Mouse (Mus musculus) testis, postnatal 14 days (tissue): ENCODE data around the gene Ncapg2.

Source experiments
- DNase-seq: peaks from one replicate; pipeline ENCODE4 v3.0.0; 2021; ENCODE audit warnings: low spot score

Ncapg2 gene

GRCm38 (mm10) chr12:116442184-116442583, 37.0 kb downstream of the Ncapg2 start:
- no peak for DNase-seq

GRCm38 (mm10) chr12:116449536-116449935, 44.3 kb downstream of the Ncapg2 start:
- no peak for DNase-seq

- DNase-seq: no peak
Observed at GRCm38 (mm10) chr12:116460379-116461065, 55.3 kb downstream of the Ncapg2 start.

- no peak for DNase-seq
Observed at GRCm38 (mm10) chr12:116467030-116467429, 61.8 kb downstream of the Ncapg2 start.

- DNase-seq: no peak
Observed at GRCm38 (mm10) chr12:116468348-116468747, 63.1 kb downstream of the Ncapg2 start.

- no peak for DNase-seq
Observed at GRCm38 (mm10) chr12:116469096-116469495, 63.9 kb downstream of the Ncapg2 start.

- DNase-seq: no peak
Observed at GRCm38 (mm10) chr12:116473264-116473663, 68.1 kb downstream of the Ncapg2 start.

GRCm38 (mm10) chr12:116473761-116474160, 68.6 kb downstream of the Ncapg2 start:
- DNase-seq: no peak

GRCm38 (mm10) chr12:116474676-116475075, 69.5 kb downstream of the Ncapg2 start:
- DNase-seq: no peak

GRCm38 (mm10) chr12:116478771-116479170, 73.6 kb downstream of the Ncapg2 start:
- no peak for DNase-seq

- DNase-seq: no peak
Observed at GRCm38 (mm10) chr12:116481921-116482320, 76.7 kb downstream of the Ncapg2 start.

GRCm38 (mm10) chr12:116483581-116483980, 78.4 kb downstream of the Ncapg2 start:
- no peak for DNase-seq

- DNase-seq: no peak
Observed at GRCm38 (mm10) chr12:116484991-116485390, 79.8 kb downstream of the Ncapg2 start.

GRCm38 (mm10) chr12:116485591-116486403, 80.6 kb downstream of the Ncapg2 start, which contains the start of gene Ptprn2:
Gene Ptprn2 (plus strand): TSS chr12:116485720.
- peak; percentile 71 for DNase-seq

- DNase-seq: no peak
Observed at GRCm38 (mm10) chr12:116486404-116486730, 81.2 kb downstream of the Ncapg2 start.

- DNase-seq: no peak
Observed at GRCm38 (mm10) chr12:116488836-116489235, 83.6 kb downstream of the Ncapg2 start.

- DNase-seq: no peak
Observed at GRCm38 (mm10) chr12:116490575-116491356, 85.6 kb downstream of the Ncapg2 start.

- DNase-seq: no peak
Observed at GRCm38 (mm10) chr12:116498666-116499065, 93.5 kb downstream of the Ncapg2 start.

- DNase-seq: no peak
Observed at GRCm38 (mm10) chr12:116500652-116501051, 95.5 kb downstream of the Ncapg2 start.

- DNase-seq: no peak
Observed at GRCm38 (mm10) chr12:116512482-116512881, 107.3 kb downstream of the Ncapg2 start.
